Mouse (Mus musculus) lung, embryonic 14.5 days (tissue): ENCODE data around the gene Tbc1d9b. TPM values are rescaled to one million over a fixed set of nuclear protein-coding genes. Genes with fewer than 3 reads are reported as not detected.

ENCODE experiments used
- ATAC-seq: fragments of 200-750 bp; cut with Nextera tagmentation; 2 replicates; pipeline ENCODE4 v1.8.0; 2017; ENCODE audit warnings: mild to moderate bottlenecking, moderate TSS enrichment, moderate library complexity; ENCODE audit not compliant: insufficient read depth
- DNase-seq: peaks from one replicate; pipeline ENCODE4 v3.0.0-alpha.2; 2015
- H3K27ac ChIP-seq: fragments of 300-500 bp; sonication (generic); 2 replicates; pipeline ENCODE4 v1.5.1; 2014; ENCODE audit warnings: low read depth, mild to moderate bottlenecking, moderate library complexity
- H3K27me3 ChIP-seq: fragments of 300-500 bp; sonication (generic); 2 replicates; pipeline ENCODE4 v1.6.1; 2014; ENCODE audit warnings: low read length, control low read depth; ENCODE audit not compliant: insufficient read depth
- H3K36me3 ChIP-seq: fragments of 300-500 bp; sonication (generic); 2 replicates; pipeline ENCODE4 v1.6.1; 2014; ENCODE audit warnings: control low read depth; ENCODE audit not compliant: insufficient read depth
- H3K4me1 ChIP-seq: fragments of 300-500 bp; sonication (generic); 2 replicates; pipeline ENCODE4 v1.6.1; 2014; ENCODE audit warnings: antibody characterized with exemption, control low read depth; ENCODE audit not compliant: insufficient read depth
- H3K4me2 ChIP-seq: fragments of 300-500 bp; sonication (generic); 2 replicates; pipeline ENCODE4 v1.6.1; 2014; ENCODE audit warnings: mild to moderate bottlenecking
- H3K4me3 ChIP-seq: fragments of 300-500 bp; sonication (generic); 2 replicates; pipeline ENCODE4 v1.5.1; 2014; ENCODE audit warnings: low read depth, low read length
- H3K9ac ChIP-seq: fragments of 300-500 bp; sonication (generic); 2 replicates; pipeline ENCODE4 v1.6.1; 2014
- H3K9me3 ChIP-seq: fragments of 300-500 bp; sonication (generic); 2 replicates; pipeline ENCODE4 v1.6.1; 2016; ENCODE audit warnings: low read depth, low read length, control low read depth
- CTCF ChIP-seq: IDR thresholded peaks from 2 replicates; pipeline ENCODE4 v1.5.1; 2016; ENCODE audit warnings: antibody characterized with exemption, low read depth
- WGBS: fragments of 180-500 bp; shearing (Covaris S2); extraction: QIAGEN DNeasy Blood & Tissue Kit; methylation state at CpG from one replicate; pipeline ENCODE4 v1.1.7; 2014; 5-methylcytosine and 5-hydroxymethylcytosine counted together
- polyA plus RNA-seq: library from polyadenylated mRNA; unstranded; fragments of >200 nt; fragmentation: Nextera tagmentation; extraction: Ambion mirVana; gene quantifications from 2 replicates; pipeline ENCODE4 v1.2.1, GENCODE M21; 2014

The Tbc1d9b gene
- polyA plus RNA-seq, 1 experiment from 2014 or later = 45.3 TPM

DNA sequence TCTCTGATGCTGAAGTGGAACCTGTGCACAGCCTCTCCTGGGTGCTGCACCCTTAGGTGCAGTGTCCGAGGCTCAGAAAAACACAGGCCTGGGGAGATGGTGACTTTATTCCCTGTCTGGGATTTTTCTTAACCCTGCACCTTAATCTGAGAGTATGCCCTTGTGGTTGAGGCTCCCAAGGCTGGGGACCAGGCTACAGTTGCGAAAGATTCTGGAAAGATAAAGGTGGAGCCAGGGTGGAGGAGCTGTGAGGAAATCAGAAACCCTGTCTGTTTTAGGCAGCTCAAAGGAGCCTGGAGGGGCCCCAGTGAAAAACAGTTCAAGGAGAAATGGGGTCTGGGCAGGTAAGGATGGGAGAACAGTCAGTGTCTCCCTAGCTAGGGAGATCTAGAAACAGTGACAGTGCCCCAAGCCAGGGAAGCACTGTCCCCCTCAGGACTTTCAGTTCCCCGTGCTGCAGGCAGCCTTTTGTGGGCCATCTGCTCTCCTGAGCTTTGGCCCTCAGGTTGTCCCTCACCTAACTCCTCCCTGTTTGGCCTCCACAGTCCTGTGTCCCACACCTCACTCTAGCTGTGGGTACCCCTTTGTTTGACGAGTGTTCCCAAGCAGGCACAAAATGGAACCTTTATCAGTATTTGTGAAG is 85.6 kb downstream of the Tbc1d9b start:
- H3K36me3 ChIP-seq = no peaks in the 10 kb centered on the region
- no peak overlapping the region for H3K4me3 ChIP-seq
- no peak overlapping the region for H3K4me2 ChIP-seq
- ATAC-seq (no peak), DNase-seq (no peak)
- peaks cover 17% of the 10 kb centered on the region for H3K4me1 ChIP-seq
- no peaks in the 10 kb centered on the region for H3K27me3 ChIP-seq
- H3K9me3 ChIP-seq = no peaks in the 10 kb centered on the region
- H3K9ac ChIP-seq = no peak overlapping the region
- 62% methylated on average over 4 of the region's 4 CpGs for WGBS
- no peak overlapping the region for H3K27ac ChIP-seq
- TF ChIP-seq CTCF = no peak

DNA sequence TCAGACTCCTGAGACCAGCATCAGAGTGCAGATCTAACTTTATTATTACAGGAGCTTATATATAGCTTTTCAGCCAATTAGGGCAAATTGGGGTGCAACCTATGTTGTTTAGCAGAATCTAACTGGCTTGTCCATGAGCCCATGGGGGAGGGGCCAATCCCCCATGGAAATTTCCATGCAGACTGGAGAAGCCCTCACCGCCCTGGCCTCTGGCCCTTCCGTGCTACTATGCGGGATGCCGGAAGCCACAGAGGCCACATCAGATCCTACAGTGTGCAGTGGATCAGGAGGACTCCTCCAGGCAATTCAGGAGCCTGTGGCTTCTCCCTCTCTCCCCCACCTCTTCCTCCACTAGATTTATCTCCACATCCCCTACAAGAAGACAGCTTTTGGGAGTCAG is 86.6 kb downstream of the Tbc1d9b start:
- H3K4me1 ChIP-seq = peaks cover 17% of the 10 kb centered on the region
- DNase-seq (peak; percentile 49), ATAC-seq (no peak; the same call in 1 of the 2 replicates)
- H3K9me3 ChIP-seq = no peaks in the 10 kb centered on the region
- no peaks in the 10 kb centered on the region for H3K27me3 ChIP-seq
- no peaks in the 10 kb centered on the region for H3K36me3 ChIP-seq
- WGBS = 46% methylated on average over 4 of the region's 4 CpGs
- no peak for TF ChIP-seq CTCF
- H3K4me2 ChIP-seq = no peak overlapping the region
- H3K9ac ChIP-seq = no peak overlapping the region
- no peak overlapping the region for H3K4me3 ChIP-seq
- no peak overlapping the region for H3K27ac ChIP-seq

DNA sequence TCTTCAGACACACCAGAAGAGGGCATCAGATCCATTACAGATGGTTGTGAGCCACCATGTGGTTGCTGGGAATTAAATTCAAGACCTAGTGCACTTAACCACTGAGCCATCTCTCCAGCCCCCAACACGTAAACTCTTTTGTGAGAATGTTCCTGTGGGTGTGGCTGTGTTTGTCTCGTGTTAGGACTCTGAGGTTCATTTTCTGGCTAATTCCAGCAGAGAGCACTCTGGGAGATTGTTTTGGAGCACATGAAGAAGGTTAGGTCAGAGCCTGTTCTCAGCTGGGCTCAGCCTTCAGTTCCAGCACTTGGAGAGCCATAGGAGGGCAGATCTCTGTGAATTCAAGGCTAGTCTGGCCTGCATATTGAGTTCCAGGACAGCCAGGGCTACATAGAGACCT is 88.6 kb downstream of the Tbc1d9b start:
- H3K4me2 ChIP-seq = no peak overlapping the region
- H3K4me3 ChIP-seq = no peak overlapping the region
- 48% methylated on average over 2 of the region's 2 CpGs for WGBS
- H3K9ac ChIP-seq = no peak overlapping the region
- no peaks in the 10 kb centered on the region for H3K36me3 ChIP-seq
- no peak for TF ChIP-seq CTCF
- DNase-seq (no peak), ATAC-seq (no peak)
- H3K27ac ChIP-seq = no peak overlapping the region
- H3K9me3 ChIP-seq = no peaks in the 10 kb centered on the region
- H3K27me3 ChIP-seq = no peaks in the 10 kb centered on the region
- peaks cover 12% of the 10 kb centered on the region for H3K4me1 ChIP-seq

Other genes starting within 250 kb of the Tbc1d9b start
- gene Rasgef1c, start 229.6 kb upstream of the Tbc1d9b start, polyA plus RNA-seq = 0.09 and 0.20 TPM in 2 replicates
- gene Rnf130, start 106.0 kb upstream of the Tbc1d9b start, polyA plus RNA-seq = 60.7 and 65.3 TPM in 2 replicates
- 18.4 and 20.3 TPM in 2 replicates for gene Mrnip, start 43.0 kb downstream of the Tbc1d9b start, polyA plus RNA-seq
- gene Sqstm1, start 79.4 kb downstream of the Tbc1d9b start, polyA plus RNA-seq = 205 and 209 TPM in 2 replicates
- 32.8 and 44.2 TPM in 2 replicates for gene Mgat4b, start 79.5 kb downstream of the Tbc1d9b start, polyA plus RNA-seq
- gene Ltc4s, start 107.2 kb downstream of the Tbc1d9b start, polyA plus RNA-seq = 2.1 and 3.2 TPM in 2 replicates
- 11.1 and 11.5 TPM in 2 replicates for gene Maml1, start 160.9 kb downstream of the Tbc1d9b start, polyA plus RNA-seq
- 269 and 282 TPM in 2 replicates for gene Canx, start 194.3 kb downstream of the Tbc1d9b start, polyA plus RNA-seq
- gene Cby3, start 223.1 kb downstream of the Tbc1d9b start, polyA plus RNA-seq = 0.37 and 0.66 TPM in 2 replicates
- gene Hnrnph1, start 245.6 kb downstream of the Tbc1d9b start, polyA plus RNA-seq = 573 and 582 TPM in 2 replicates